Mouse (Mus musculus) right cerebral cortex, adult 2 months (tissue): ENCODE measurements around the gene Tubg2.
"Not testable (repeated sequence)": the region's sequence is repeated elsewhere in the genome, so short reads cannot be mapped to it uniquely, and the experiment has no call there.

Experiments
- DNase-seq, 2 experiments: peaks; one replicate each; pipeline ENCODE4 v3.0.0; 2021 to 2022; ENCODE audit warnings: low spot score in 2 of 2

Tubg2 gene

GRCm38 (mm10) chr11:101155728-101156371 lies at the start of gene Tubg2:
Gene Tubg2, plus strand, starts transcription at chr11:101155907.
- DNase-seq, result peak; percentile 84 to 90

DNA sequence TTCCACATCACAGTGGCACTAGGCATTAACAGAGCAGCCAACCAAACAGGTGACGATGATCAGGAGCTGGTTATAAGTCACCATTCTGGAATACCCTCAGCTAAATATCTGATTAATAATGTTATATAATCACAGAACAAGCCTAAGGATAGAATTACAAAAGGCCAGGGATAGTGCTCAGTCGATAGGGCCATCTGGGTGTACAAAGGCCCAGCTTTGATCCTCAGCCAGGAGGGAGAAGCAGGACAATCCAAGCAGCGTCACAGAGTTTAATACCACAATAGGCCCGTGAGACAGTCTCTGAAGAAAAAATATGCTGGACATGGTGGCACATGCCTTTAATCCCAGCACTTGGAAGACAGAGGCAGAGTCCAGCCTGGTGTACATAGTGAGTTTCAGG lies 46.4 kb upstream of the Tubg2 start:
- DNase-seq, result no peak

DNA sequence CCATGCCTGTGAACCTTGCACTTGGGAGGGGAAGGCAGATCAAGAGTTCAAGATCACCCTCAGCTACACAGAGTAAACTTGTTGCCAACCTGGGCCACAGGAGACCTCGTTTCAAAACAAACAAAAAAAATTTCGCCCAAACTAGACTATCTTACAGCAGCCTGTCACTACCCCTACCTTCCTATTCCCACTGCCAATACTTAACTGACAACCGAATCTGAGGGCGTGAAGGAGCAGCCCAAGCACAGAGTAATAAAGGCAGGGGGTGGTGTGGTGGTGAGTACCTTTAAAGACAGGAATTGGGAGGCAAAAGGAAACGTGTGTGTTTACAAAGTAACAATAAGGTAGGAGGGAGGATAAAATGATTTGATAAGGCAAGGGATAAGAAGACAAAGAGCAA lies 45.0 kb upstream of the Tubg2 start:
- no peak for DNase-seq

DNA sequence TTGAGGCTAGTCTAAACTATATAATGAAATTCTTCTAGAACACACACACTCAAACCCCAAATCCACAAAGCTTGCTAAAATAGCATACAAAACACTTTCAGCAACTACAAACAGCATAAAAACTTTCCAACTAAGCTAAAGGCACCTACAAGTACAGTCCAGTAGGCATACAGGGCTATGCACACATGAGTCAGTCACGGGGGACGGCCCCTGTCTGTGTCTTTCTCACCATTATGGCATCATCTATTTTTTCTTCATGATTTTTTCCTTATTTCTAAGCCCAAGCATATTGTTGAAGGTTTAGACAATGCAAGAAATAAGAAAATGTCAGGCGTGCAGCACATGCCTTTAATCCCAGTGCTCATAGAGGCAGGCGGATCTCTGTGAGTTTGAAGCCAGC lies 44.5 kb upstream of the Tubg2 start:
- DNase-seq, result no peak

DNA sequence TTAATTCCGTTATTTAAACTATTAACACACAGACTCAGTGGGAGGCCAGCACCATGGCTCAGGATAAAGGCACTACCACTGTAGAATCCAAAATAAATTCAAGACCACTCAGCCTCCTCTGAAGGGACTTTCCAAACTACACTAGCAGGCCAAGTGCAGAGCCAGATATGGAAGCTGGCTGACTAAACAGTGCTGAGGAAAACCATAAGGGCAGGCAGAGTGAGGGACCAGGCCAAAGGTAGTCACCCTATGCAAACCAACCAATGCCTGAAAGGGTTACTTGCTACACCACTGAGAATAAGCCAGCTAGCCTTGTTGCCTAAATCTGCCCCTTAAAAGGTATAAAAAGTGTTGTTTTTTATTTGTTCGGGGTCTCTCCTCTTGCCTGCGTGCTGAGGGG lies 43.5 kb upstream of the Tubg2 start:
- no peak for DNase-seq

DNA sequence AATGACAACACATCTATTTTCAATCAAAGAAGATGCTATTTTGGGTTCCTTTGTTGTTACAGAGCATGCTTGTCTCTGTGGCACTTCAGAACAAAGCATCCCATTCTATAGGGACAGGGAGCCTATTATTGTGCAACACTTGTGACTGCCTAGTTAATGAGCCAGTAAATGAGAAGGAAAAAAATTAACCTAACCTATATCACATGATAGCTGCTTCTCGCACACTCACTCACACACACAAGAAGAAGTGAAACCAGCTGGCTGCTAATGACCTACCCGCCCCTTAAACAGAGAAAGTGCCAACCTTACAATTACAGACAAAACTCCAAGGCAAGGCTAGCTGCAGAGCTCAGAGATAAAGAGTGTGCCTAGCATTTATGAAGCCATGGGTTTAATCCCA lies 40.1 kb upstream of the Tubg2 start:
- DNase-seq, result no peak

DNA sequence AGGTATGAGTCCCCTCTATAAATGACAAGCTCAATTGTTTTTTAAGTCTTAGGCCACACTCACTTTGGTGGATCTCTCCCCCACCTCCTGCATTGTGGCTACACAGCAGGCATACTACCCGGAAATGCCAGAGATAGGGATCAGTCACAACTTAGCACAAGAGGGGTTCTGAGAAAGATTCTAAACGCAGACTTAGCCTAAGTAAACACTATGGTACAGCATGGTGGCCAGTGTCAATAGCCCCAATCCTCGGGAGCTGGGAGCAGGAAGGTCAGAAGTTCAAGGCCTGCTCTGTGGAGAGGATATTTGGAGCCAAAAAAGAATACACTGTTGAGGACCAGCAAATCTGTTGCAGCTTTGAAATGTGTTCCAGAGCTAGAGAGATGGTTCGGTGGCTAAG lies 37.6 kb upstream of the Tubg2 start:
- no peak for DNase-seq

DNA sequence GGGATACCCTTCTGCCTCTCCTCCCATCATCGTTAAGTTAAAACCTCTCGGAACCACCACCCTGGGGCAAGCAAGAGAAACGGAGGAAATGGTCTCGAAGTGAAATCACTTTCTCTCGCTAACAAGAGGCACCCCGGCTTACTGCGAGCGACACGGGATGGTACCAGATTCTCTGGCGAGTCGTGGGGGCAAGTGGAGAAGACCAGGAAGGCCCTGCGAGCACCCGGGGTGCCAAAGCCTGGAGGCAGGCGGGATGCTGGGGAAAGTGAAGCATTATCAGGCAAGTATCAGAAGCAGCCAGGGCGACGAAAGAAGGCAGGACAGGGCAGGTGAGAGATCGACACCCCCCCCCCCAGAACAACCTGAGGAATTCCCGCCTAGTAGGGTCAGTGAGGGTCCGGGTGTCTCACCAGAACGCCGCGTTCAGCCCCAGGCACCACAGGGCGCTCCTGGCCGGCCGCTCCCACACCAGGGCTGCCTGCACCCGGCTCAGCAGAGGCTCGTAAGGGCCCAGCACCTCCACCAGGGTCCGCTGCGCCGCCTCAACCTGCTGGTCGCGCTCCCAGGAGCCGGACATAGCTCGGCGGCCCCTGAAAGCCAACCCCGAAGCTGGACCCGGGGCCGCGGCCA lies 36.5 kb upstream of the Tubg2 start:
- DNase-seq, result no peak

DNA sequence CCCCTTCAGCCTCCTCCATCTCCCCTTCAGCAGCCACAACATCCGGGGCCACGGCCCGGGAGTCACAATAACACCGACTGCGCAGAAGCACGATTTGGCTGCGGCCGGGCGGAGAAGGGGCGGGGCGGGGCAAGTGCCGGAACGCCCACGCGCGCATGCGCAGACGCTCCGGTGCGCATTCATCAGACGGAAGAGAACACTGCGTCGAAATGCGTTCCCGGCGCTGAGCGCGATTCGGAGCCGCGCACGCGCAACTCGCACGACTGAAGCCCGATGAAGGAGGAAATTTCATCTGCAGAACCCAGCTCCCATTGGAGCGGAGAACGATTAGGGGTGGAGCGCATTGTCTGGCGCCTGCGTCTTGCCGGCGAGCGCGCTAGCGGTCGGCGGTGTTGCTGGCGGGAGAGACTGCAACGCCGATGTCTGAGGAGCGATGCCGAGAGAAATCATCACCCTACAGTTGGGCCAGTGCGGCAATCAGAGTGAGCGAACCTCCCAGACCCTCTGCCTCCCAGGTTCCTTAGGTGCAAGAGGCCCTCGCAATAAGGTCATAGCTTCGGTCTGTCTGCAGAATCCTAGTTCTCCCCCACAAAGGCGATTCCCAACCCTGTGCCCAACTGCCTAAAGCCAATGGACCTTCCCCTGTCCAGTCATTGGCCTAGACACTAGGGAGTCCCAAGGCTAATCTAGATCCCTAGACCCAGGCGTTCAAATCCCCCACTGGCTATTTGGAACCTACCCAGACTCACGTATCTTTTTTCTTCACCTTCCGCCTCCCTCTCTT lies 35.8 kb upstream of the Tubg2 start, which contains the start of the genes Retreg3 and Tubg1:
Gene Retreg3 (minus strand): TSS at position 133 of the 784 bp plus-strand sequence.
Gene Tubg1 (plus strand): TSS at position 178 of the 784 bp plus-strand sequence.
- peak; percentile 98 for DNase-seq

- no peak for DNase-seq
These were observed 35.0 kb upstream of the Tubg2 start for GRCm38 (mm10) chr11:101120545-101121188.

DNA sequence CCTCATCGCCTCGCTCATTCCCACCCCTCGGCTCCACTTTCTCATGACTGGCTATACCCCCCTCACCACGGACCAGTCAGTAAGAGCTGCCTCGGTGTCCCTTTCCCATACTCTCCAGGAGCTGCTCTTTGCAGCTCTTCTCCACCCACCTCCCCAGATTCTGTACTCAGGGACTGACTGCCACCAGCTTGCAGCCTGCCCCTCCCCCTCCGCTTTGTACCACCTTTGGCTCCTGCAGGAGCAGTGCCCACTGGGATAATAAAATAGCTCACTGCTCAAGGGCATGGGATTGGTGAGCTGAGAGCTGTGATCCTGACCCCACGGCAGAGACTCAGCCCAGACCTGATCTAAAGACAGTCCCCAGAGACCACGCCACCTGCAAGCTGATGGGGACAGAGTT lies 31.2 kb upstream of the Tubg2 start:
- not testable (repeated sequence) for DNase-seq

GRCm38 (mm10) chr11:101125008-101125407 lies 30.7 kb upstream of the Tubg2 start:
- DNase-seq, result not testable (repeated sequence)

DNA sequence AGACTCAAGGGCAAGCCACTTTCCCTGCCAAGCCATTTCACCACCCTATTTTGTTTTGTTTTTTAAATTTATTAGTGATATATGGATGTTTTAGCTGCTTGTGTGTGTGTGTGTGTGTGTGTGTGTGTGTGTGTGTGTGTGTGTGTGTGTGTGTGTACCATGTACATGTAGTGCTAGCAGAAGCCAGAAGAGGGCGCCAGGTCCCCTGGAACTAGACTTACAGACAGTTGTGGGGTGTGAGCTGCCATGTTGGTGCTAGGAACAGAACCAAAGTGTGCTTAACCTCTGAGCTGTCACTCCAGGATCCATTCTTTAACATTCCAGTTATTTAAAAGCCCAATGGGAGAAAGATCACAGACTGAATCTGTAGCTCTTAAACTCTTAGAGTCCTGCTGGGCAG lies 28.6 kb upstream of the Tubg2 start:
- no peak for DNase-seq

- no peak for DNase-seq
These were observed 26.6 kb upstream of the Tubg2 start for GRCm38 (mm10) chr11:101128996-101129577.

DNA sequence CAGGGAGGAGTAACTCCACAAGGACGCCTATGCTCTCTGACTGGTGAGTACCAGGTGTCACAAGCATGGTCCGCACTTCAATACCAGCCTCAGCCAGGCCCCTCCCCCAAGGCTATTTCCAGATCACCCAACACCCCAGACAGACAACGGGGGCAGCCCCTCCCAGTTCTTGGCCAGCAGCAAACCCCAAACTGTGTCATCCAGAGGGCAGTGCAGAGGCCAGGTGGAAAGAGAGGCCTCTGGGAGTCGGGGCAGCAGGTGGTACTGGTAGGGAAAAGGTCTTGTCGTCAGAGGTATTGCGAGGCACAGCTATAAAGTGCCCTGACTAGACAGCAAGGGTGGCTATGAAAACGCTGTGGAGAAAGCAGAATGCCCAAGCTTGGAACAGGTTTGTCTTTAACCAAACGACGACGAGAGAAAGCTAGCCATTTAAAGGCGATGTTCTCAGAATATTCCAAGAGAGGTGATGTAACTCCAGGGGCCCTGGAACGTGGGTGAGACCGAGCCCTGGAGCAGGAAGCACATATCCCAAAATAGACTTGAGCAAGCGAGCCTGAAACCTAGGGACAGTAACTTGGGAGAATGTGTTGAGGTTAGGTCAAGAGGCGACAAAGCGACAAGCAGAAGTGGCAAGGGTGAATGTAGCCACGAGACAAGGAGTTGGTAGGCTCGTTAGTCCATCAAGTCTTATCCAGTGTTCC lies 25.5 kb upstream of the Tubg2 start:
- no peak for DNase-seq

- no peak for DNase-seq
These were observed 24.5 kb upstream of the Tubg2 start for GRCm38 (mm10) chr11:101131187-101131586.

- DNase-seq, result no peak
These were observed 24.0 kb upstream of the Tubg2 start for GRCm38 (mm10) chr11:101131701-101132100.

DNA sequence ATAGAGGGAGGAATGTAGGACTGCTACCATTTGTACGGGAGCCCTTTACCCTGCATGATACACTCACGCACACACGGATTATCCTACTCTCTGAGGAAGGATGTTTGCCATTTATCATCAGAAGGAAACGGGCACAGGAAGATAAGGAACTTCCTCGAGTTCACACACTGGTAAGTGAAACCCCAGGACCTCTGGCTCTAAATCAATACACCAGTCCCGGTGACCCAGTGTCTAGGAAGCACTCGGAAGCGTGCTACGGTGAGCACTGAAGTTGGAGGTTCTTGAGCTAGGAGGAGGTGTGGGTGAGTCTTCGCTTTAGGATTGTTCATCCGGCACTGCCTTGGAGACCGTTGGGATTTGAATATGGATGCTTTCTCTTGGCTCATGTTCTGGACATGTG lies 22.7 kb upstream of the Tubg2 start:
- no peak for DNase-seq

DNA sequence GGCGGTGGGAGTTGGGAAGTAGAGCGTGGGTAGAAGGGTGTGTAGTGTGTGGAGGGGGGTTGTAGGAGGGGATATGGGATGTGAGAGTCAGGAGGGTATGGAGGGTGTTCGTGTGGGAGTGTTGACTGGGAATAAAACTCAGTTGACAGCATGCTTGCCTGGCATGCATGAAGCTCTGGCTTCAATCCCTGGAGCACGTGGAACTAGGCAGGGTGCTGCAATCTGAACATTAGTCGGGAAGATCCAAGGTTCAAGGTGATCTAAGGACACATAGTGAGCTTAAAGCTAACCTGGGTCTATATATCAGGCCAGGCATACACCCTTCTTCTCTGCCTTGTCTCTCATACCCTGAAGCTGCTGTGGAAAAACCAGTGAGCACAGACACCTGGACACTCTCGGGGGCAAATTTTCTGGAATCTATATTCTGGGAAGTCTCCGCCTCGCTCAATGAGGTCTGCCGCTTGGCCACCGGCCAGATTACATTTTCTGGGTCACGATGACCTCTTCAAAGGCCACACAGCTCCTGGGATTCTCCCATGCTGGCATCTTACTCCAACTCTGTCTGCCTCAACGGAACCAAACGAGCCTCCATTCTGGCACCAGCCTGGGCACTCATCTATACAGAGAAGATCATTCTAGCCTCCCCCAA lies 21.4 kb upstream of the Tubg2 start:
- DNase-seq, result no peak

- DNase-seq, result no peak
These were observed 18.7 kb upstream of the Tubg2 start for GRCm38 (mm10) chr11:101137000-101137399.
